Mouse (Mus musculus): ENCODE measurements around the gene Paqr5.

The Paqr5 gene

GRCm38 (mm10) chr9:62013316-62014097, 13.1 kb downstream of the Paqr5 start:
- no peak for DNase-seq (ENCODE audit: low spot score in 2 of 2)

- DNase-seq (ENCODE audit: low spot score in 2 of 2) = no peak
These were observed 18.3 kb downstream of the Paqr5 start for GRCm38 (mm10) chr9:62008360-62008759.

- DNase-seq (ENCODE audit: low spot score in 2 of 2) = no peak
These were observed 19.6 kb downstream of the Paqr5 start for GRCm38 (mm10) chr9:62007028-62007427.

- no peak for DNase-seq (ENCODE audit: low spot score in 2 of 2)
These were observed 23.0 kb downstream of the Paqr5 start for GRCm38 (mm10) chr9:62003611-62004010.

GRCm38 (mm10) chr9:61999653-62000420, 26.8 kb downstream of the Paqr5 start:
- DNase-seq (ENCODE audit: low spot score in 2 of 2) = no peak

GRCm38 (mm10) chr9:61997860-61998259, 28.8 kb downstream of the Paqr5 start:
- DNase-seq (ENCODE audit: low spot score in 2 of 2) = no peak

- DNase-seq (ENCODE audit: low spot score in 2 of 2) = no peak
These were observed 35.5 kb downstream of the Paqr5 start for GRCm38 (mm10) chr9:61991158-61991557.

GRCm38 (mm10) chr9:61990738-61991137, 35.9 kb downstream of the Paqr5 start:
- no peak for DNase-seq (ENCODE audit: low spot score in 2 of 2)

GRCm38 (mm10) chr9:61986055-61986454, 40.6 kb downstream of the Paqr5 start:
- no peak for DNase-seq (ENCODE audit: low spot score in 2 of 2)

- peak; percentile 46 to 60 for DNase-seq (ENCODE audit: low spot score in 2 of 2)
These were observed 41.3 kb downstream of the Paqr5 start for GRCm38 (mm10) chr9:61985183-61985863.

- DNase-seq (ENCODE audit: low spot score in 2 of 2) = peak; percentile 76
These were observed 43.6 kb downstream of the Paqr5 start for GRCm38 (mm10) chr9:61982940-61983620.

GRCm38 (mm10) chr9:61981876-61982275, 44.8 kb downstream of the Paqr5 start:
- no peak for DNase-seq (ENCODE audit: low spot score in 2 of 2)

- DNase-seq (ENCODE audit: low spot score in 2 of 2) = no peak
These were observed 46.7 kb downstream of the Paqr5 start for GRCm38 (mm10) chr9:61979983-61980382.

- peak in 1 of 2 experiments; percentile 34 for DNase-seq (ENCODE audit: low spot score in 2 of 2)
These were observed 49.3 kb downstream of the Paqr5 start for GRCm38 (mm10) chr9:61977258-61977945.

- DNase-seq (ENCODE audit: low spot score in 2 of 2) = no peak
These were observed 54.6 kb downstream of the Paqr5 start for GRCm38 (mm10) chr9:61972031-61972430.

GRCm38 (mm10) chr9:61971045-61971444, 55.6 kb downstream of the Paqr5 start:
- DNase-seq (ENCODE audit: low spot score in 2 of 2) = no peak

- DNase-seq (ENCODE audit: low spot score in 2 of 2) = no peak
These were observed 59.3 kb downstream of the Paqr5 start for GRCm38 (mm10) chr9:61967357-61967756.

- DNase-seq (ENCODE audit: low spot score in 2 of 2) = no peak
These were observed 60.7 kb downstream of the Paqr5 start for GRCm38 (mm10) chr9:61965987-61966386.

GRCm38 (mm10) chr9:61965411-61965930, 61.2 kb downstream of the Paqr5 start:
- peak; percentile 63 to 65 for DNase-seq (ENCODE audit: low spot score in 2 of 2)

GRCm38 (mm10) chr9:61963356-61963755, 63.3 kb downstream of the Paqr5 start:
- DNase-seq (ENCODE audit: low spot score in 2 of 2) = no peak

GRCm38 (mm10) chr9:61961181-61961580, 65.5 kb downstream of the Paqr5 start:
- DNase-seq (ENCODE audit: low spot score in 2 of 2) = no peak

All from spleen, postnatal 36 days (tissue).